Mouse (Mus musculus) common myeloid progenitor, adult 5-6 weeks (primary cell): ENCODE measurements around the gene Brsk2. TPM values are rescaled to one million over a fixed set of nuclear protein-coding genes. Genes with fewer than 3 reads are reported as not detected.

Source experiments
- ATAC-seq: replicated peaks from 2 replicates; pipeline ENCODE4 v1.8.0; 2016; ENCODE audit warnings: low read depth, mild to moderate bottlenecking, moderate TSS enrichment, inconsistent platforms; ENCODE audit not compliant: poor library complexity, severe bottlenecking
- total RNA-seq: library from RNA; stranded (forward); fragments of 200-1000, 187-1606 nt; gene quantifications from 2 replicates; pipeline ENCODE4 v1.2.3, GENCODE M21; 2017

The Brsk2 gene
- total RNA-seq, 1 experiment from 2014 or later: not detected

DNA sequence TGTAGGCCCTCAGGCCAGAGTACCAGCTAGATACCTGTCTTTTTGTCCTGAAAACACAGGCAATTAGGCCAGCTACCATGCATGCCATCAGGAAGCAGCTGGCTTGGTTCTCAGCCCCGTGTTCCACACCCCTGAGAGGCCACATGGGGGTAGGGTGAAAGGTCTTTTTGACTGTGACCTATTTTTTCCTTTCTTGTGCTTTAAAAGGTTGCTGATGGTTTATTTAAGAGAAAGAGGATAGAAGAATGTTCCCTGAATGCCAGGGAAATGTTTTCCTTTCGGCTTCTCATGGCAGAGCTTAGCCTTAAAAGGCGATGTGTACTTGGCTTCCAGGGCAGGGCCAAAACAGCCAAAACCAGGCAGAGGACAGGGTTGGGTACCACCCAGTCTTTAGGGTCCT is 71.3 kb downstream of the Brsk2 start:
- no peak for ATAC-seq

- no peak for ATAC-seq
Measured at GRCm38 (mm10) chr7:142025196-142025595, 75.6 kb downstream of the Brsk2 start.

DNA sequence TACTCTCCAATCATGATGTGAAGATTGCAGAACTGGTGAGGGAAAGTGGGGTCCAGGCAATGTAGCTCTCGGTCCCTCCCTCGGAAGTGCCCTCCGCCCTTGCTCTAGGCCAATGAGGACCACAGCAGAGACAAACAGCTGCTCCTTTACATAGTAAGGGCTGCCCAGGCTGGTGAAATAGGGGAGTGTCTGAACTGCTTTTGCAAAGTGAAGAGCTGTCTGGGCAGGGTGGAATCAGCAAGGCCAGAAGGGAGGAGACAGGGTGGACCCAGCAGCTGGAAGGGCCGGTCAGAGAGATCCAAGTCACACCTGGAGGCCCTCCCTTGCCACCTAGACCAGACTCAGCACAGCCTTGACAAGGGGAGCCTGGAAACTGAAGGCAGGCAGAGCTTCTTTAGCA is 76.4 kb downstream of the Brsk2 start:
- ATAC-seq: no peak

- no peak for ATAC-seq
Measured at GRCm38 (mm10) chr7:142030073-142030472, 80.5 kb downstream of the Brsk2 start.

DNA sequence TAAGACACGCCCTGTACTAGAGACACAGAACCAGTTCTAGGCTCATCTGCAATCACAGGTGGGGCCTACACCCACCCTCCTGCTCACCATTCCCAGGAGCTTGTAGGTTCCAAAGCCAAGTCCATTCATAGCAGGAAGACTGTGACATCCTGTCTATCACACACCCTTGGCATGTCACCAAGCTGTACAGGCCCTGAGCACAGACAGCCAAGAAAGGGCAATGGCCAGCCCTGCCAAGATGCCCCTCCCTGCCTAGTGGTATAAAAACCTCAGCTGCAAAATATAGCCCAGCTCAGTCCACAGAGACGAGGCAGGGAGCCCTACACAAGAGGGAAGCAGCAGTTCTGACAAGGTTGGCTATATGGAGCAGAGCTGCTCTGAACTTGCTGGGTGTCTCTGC is 84.6 kb downstream of the Brsk2 start:
- ATAC-seq: no peak

GRCm38 (mm10) chr7:142035048-142035811 is 85.7 kb downstream of the Brsk2 start:
- ATAC-seq: no peak

DNA sequence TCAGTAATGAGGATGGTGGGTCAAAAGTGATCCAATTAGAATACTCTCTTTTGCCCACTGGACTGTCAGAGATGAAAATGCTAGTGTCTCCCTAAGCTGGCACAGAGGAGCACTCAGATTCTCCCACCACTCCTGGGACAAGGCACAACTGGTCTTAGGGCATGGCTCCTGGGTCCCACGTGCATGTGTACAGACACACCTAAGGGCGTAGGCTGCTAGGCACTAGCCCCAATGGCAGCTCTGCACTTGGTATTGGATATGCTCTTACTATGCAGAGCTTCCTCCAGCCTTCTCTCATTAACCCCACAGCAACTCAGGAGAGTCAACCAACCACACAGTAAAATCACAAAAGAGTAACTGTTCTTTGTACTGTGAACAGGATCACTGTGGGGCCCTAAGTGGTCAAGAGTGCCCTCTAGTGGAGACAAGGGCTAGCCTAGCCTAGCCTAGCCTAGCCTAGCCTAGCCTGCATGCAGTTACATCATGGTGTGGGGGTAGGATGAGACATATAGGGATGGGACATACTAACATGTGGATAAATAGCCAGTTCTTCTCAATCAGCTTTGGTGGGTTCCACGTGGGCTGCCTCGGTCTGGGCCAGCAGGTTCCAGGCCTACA is 88.1 kb downstream of the Brsk2 start:
- ATAC-seq: peak; percentile 77

DNA sequence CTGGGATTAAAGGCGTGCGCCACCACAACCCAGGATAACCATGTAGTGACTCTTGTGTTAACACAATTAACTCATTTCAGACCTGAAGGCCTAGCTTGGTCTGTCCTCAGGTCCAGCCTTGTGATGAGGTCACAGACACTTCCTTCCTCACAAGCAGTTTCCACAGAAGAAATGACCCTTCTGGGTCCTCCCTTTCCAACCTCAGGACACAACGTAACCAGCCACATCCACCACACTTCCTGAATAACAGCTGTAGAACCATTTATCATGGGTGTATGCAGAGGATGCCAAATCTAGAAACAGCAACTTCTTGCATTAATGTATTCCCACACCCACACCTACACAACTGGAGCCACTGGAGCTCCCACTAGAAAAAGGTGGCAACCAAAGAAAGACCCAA is 91.2 kb downstream of the Brsk2 start:
- ATAC-seq: peak; percentile 82

- ATAC-seq: no peak
Measured at GRCm38 (mm10) chr7:142045344-142045743, 95.8 kb downstream of the Brsk2 start.

- ATAC-seq: no peak
Measured at GRCm38 (mm10) chr7:142045932-142046331, 96.4 kb downstream of the Brsk2 start.

DNA sequence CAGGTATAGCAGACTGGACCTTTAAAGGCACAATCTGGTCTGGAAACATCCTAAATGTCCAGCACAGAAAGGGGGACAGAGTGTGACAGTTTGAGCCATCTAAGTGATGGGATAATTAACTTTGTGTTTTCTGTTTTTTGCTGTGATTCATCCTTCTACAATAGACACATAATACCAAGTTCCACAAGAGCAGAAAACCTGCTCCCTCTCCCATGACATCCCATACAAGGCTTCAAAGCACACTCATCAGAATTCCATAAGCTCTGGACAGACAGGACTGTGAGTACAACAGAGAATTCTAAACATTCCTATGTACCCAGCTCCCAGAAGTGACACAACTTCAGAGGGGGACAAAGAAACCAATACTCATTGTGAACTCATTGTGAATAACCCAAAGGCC is 101.0 kb downstream of the Brsk2 start:
- no peak for ATAC-seq

Other genes starting within 250 kb of the Brsk2 start
- not detected in 2 replicates for gene Muc5ac, start 160.8 kb upstream of the Brsk2 start, total RNA-seq
- 0.05 TPM in 2 replicates for gene Muc5b, start 110.7 kb upstream of the Brsk2 start, total RNA-seq
- gene Tollip, start 31.2 kb upstream of the Brsk2 start, total RNA-seq: 27.1 and 30.4 TPM in 2 replicates
- 41.2 and 45.7 TPM in 2 replicates for gene Mob2, start 111.3 kb downstream of the Brsk2 start, total RNA-seq
- gene Dusp8, start 146.1 kb downstream of the Brsk2 start, total RNA-seq: under 0.01 TPM in 1 of 2 replicates, not detected in the other
- not detected in 2 replicates for gene Gm45618, start 171.0 kb downstream of the Brsk2 start, total RNA-seq
- not detected in 2 replicates for gene Gm39115, start 186.3 kb downstream of the Brsk2 start, total RNA-seq
- gene Gm45337, start 194.9 kb downstream of the Brsk2 start, total RNA-seq: not detected in 2 replicates
- not detected in 2 replicates for gene Gm29735, start 207.4 kb downstream of the Brsk2 start, total RNA-seq
- not detected in 2 replicates for gene Gm4553, start 216.0 kb downstream of the Brsk2 start, total RNA-seq
- gene Krtap5-2, start 226.3 kb downstream of the Brsk2 start, total RNA-seq: not detected in 2 replicates
- gene Gm10153, start 240.6 kb downstream of the Brsk2 start, total RNA-seq: not detected in 2 replicates